Mouse (Mus musculus): ENCODE measurements around the gene Ppp2r5c. TPM values are rescaled to one million over a fixed set of nuclear protein-coding genes. Genes with fewer than 3 reads are reported as not detected.

Gene Ppp2r5c
- polyA plus RNA-seq, 1 experiment from 2014 or later = 86.2 TPM

DNA sequence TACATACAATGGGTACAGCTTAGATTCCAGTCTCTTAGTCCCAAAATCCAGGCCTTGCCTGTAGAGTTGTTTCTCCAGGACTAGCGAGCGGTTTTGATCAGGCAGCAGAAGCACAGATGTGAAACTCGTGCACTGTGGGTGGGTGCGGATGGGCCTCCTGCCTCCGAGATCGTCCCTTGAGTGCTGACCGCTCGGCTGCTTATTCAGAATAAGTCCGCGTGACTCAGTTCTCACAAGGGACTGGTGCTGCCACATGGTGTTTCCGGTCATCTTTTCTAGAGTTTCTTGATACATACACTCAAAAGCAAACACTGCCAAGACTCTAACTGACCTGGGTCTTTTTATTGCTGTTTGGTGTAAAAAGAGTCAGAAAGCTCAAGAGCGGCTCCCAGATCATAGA lies 100.7 kb downstream of the Ppp2r5c start:
- Histone ChIP-seq H3K27ac (no peak overlapping the region), H3K4me2 (no peak overlapping the region), H3K36me3 (peaks cover 64% of the 10 kb centered on the region), H3K4me1 (replicated peaks) (peaks cover 48% of the 10 kb centered on the region), H3K4me3 (replicated peaks) (no peak overlapping the region), H3K9ac (no peak overlapping the region), H3K27me3 (no peaks in the 10 kb centered on the region), H3K9me3 (replicated peaks) (no peaks in the 10 kb centered on the region)
- ATAC-seq (ENCODE audit: low read depth) (no peak), DNase-seq (no peak)
- WGBS (ENCODE audit: insufficient replicate concordance) = 93% methylated on average over 12 of the region's 12 CpGs

DNA sequence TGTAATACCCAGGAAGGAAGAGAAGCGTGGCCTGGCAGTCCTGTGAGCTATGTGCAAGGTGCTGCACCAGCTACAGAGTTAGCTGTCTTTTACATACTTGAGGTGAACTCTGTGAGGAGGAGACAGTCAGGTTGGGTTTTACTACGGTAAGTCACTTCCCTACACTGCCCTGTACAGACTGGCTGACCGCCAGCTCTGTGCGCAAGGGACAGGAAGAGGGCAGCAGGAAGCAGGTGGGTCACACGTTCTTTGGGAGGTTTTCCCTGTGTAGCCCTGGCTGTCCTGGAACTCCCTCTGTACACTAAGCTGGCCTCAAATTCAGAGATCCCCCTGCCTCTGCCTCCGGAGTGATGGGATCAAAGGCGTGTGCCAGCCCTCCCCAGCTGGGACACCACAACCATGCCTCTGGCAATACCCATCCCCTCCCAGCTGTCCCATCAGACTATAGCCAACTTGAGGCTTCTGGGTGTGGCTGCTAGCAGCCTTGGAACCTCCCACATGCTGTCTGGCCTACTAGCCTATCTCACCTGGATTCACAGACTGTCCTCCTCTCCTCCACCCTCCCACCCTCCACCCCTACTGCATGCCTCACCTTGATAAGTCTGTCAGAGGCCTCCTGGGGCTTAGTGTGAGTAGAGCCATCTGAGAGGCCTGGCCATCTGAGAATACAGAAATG lies 102.7 kb downstream of the Ppp2r5c start:
- H3K27me3 ChIP-seq = no peaks in the 10 kb centered on the region
- H3K36me3 ChIP-seq = peaks cover 84% of the 10 kb centered on the region
- no peak overlapping the region for H3K27ac ChIP-seq
- peak; percentile 91 for ATAC-seq (ENCODE audit: low read depth)
- H3K9me3 ChIP-seq (replicated peaks) = no peaks in the 10 kb centered on the region
- 74% methylated on average over 7 of the region's 7 CpGs for WGBS (ENCODE audit: insufficient replicate concordance)
- H3K9ac ChIP-seq = no peak overlapping the region
- DNase-seq = peak; percentile 22
- H3K4me3 ChIP-seq (replicated peaks) = no peak overlapping the region
- H3K4me1 ChIP-seq (replicated peaks) = peaks cover 42% of the 10 kb centered on the region
- H3K4me2 ChIP-seq = peak overlapping the region; percentile 7; the same call in 1 of the 2 replicates

DNA sequence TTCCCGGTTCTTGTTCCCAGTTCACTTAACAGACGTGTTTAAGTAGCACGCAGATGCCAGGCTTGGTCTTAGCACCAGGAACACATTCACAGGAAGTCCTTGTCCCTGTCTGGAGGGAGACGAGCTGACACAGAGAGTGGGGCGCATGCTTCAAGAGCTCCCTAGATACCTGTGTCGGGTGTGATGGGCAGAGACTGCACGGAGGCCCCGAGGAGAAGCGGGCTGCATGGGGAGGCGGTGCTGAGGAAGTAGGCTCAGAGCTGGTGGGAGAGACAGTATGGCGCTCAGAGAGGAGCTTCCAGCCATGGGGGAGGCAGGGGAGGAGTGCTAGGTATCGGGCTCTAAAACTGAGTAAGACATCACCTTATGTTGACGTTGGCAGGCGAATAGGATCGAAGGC lies 103.4 kb downstream of the Ppp2r5c start:
- 90% methylated on average over 15 of the region's 15 CpGs for whole genome bisulfite sequencing (ENCODE audit: insufficient replicate concordance)
- ATAC-seq (ENCODE audit: low read depth) = no peak
- no peaks in the 10 kb centered on the region for H3K9me3 ChIP-seq (replicated peaks)
- H3K4me3 ChIP-seq (replicated peaks) = no peak overlapping the region
- peak overlapping the region; percentile 7; the same call in 1 of the 2 replicates for H3K4me2 ChIP-seq
- no peak overlapping the region for H3K9ac ChIP-seq
- no peak for DNase-seq
- H3K36me3 ChIP-seq = peaks cover 92% of the 10 kb centered on the region
- H3K27me3 ChIP-seq = no peaks in the 10 kb centered on the region
- H3K27ac ChIP-seq = no peak overlapping the region
- H3K4me1 ChIP-seq (replicated peaks) = peaks cover 34% of the 10 kb centered on the region

DNA sequence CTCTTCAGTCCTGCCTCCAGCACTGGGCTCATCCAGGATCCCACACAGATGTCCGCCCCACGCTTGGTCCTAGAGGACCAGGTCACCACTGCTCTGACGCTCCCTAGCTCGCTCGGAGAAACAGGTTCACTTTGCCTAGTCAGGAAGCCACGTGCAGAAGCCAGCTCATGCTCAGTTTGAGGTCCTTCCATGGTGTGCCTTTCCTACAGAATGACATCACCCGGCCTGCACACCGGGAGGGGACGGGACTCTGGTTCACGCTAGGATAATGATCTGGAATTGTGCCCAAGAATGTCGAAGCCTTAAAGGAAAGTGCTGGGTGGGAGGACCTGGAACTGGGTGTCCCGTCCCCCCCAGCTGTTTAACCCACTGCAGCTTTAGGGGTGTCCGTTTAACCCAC lies 105.2 kb downstream of the Ppp2r5c start:
- Histone ChIP-seq H3K4me3 (replicated peaks) (no peak overlapping the region), H3K4me1 (replicated peaks) (peaks cover 22% of the 10 kb centered on the region), H3K27me3 (no peaks in the 10 kb centered on the region), H3K9ac (no peak overlapping the region), H3K9me3 (replicated peaks) (no peaks in the 10 kb centered on the region), H3K36me3 (peaks cover 90% of the 10 kb centered on the region), H3K4me2 (no peak overlapping the region), H3K27ac (no peak overlapping the region)
- DNase-seq (no peak), ATAC-seq (ENCODE audit: low read depth) (no peak)
- WGBS (ENCODE audit: insufficient replicate concordance) = 86% methylated on average over 13 of the region's 13 CpGs

DNA sequence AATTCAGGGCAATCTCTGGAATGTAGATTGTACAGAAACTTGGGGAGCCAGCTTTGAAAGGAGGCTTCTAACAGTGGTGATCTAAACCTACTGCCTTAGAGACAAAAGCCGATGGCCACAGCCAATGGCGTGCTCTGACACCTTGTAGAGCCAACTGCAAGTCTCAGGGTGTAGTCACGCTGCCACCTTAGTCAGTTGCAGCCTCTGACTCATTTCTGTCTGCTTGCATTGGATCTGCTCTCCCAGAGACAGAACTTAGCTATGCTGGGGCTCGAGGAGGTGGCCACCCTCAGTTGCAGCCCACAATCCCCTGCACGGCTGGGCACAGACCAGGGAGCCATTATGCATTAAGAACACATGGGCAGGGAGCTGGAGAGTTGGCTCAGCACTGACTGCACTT lies 106.4 kb downstream of the Ppp2r5c start:
- H3K36me3 ChIP-seq = peaks cover 88% of the 10 kb centered on the region
- peaks cover 22% of the 10 kb centered on the region for H3K4me1 ChIP-seq (replicated peaks)
- H3K9me3 ChIP-seq (replicated peaks) = no peaks in the 10 kb centered on the region
- 84% methylated on average over 5 of the region's 5 CpGs for WGBS (ENCODE audit: insufficient replicate concordance)
- H3K9ac ChIP-seq = no peak overlapping the region
- H3K27ac ChIP-seq = no peak overlapping the region
- H3K4me3 ChIP-seq (replicated peaks) = no peak overlapping the region
- H3K4me2 ChIP-seq = no peak overlapping the region
- H3K27me3 ChIP-seq = no peaks in the 10 kb centered on the region
- DNase-seq = no peak
- ATAC-seq (ENCODE audit: low read depth) = no peak

DNA sequence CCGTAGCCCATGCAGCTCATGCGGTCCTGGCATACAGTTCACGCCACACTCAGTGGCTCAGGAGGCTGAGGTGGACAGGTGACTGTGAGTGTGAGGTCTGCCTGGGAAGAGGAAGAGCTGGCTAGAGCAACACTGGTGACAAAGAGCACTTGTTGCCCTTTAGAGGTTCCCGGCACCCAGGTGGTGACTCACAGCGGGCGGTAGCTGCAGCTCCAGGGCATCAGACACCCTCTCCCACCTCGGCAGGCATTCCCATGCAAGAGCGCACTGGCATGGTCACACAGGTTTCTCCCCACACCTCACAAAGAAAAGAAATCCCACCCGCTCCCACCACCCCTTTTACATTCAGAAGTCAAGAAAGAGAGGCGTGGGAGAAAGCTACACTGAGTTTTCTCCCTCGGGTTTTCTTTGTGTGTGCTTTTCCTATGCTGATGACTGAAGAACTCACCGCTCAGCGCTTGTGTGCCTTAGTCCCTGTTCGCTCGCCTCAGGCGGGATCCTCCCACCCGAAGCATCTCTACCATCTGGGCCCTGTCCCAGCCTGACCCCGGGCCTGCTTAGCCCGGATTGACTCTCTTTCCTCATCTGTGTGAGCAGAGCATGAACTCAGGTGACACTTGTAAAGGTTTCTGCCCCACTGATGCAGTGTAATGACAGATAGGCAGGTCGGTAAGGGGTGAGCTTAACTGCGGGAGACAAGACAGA lies 108.8 kb downstream of the Ppp2r5c start:
- no peak for ATAC-seq (ENCODE audit: low read depth)
- H3K4me3 ChIP-seq (replicated peaks) = no peak overlapping the region
- H3K4me2 ChIP-seq = no peak overlapping the region
- H3K27ac ChIP-seq = no peak overlapping the region
- peaks cover 93% of the 10 kb centered on the region for H3K36me3 ChIP-seq
- no peaks in the 10 kb centered on the region for H3K9me3 ChIP-seq (replicated peaks)
- 87% methylated on average over 21 of the region's 21 CpGs for WGBS (ENCODE audit: insufficient replicate concordance)
- H3K27me3 ChIP-seq = no peaks in the 10 kb centered on the region
- no peak overlapping the region for H3K9ac ChIP-seq
- peaks cover 4% of the 10 kb centered on the region; the same call in 1 of the 2 replicates for H3K4me1 ChIP-seq (replicated peaks)
- DNase-seq = no peak

DNA sequence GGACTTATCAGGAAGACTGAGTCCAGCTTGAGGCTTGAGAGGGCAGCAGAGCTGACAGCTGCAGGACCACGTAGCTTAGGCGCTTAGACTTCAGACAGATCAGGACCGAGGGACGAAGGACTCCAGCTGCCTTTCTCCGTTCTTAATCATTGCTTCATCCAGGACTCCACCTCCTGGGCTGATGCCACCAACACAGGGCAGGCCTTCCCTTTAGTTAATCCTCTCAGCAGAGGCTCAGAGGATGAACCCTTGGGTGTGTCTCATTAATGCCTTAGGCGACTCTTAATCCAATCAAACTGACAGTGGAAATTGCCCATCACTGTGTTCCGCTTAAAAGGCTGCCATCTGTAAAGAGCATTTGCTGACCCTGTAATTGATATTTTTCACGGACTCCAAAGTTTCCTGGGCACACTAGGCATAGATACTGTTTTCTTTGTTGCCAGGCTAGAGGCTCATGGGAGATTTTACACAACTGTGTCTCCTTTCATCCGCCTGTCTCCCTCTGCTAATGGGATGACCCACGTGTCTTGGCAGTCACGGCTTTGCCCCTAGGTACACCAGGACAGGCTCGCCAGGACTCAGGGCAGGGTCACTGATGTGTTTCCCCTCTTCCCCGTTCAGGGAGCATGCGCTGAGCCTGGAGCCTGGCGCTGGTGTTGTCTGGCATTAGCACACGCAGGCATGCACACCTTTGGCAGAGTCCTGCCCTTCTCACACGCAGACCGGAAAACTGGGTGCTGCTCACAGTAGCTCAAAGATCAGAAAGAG lies 110.1 kb downstream of the Ppp2r5c start:
- Histone ChIP-seq H3K36me3 (peaks cover 92% of the 10 kb centered on the region), H3K27me3 (no peaks in the 10 kb centered on the region), H3K9me3 (replicated peaks) (no peaks in the 10 kb centered on the region), H3K27ac (no peak overlapping the region), H3K4me2 (no peak overlapping the region), H3K4me3 (replicated peaks) (no peak overlapping the region), H3K4me1 (replicated peaks) (no peaks in the 10 kb centered on the region), H3K9ac (no peak overlapping the region)
- 87% methylated on average over 18 of the region's 18 CpGs for WGBS (ENCODE audit: insufficient replicate concordance)
- ATAC-seq (ENCODE audit: low read depth) (no peak), DNase-seq (no peak)

DNA sequence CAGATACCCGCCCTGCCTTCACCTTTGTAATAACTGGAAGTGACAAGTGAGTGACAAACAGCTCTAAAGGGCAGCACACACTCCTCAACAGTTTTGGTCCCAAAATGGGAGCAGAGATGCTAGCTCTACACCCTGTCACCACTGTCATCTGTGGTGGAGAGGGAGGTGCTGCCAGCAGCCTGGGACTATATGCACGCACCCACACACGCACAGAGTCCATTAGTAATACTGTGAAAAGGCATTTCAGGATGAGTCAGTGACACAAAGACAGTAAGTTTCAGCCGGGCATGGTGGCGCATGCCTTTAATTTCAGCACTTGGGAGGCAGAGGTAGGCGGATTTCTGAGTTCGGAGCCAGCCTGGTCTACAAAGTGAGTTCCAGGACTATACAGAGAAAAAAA lies 111.3 kb downstream of the Ppp2r5c start:
- ATAC-seq (ENCODE audit: low read depth) = no peak
- H3K27me3 ChIP-seq = no peaks in the 10 kb centered on the region
- no peak overlapping the region for H3K4me2 ChIP-seq
- no peaks in the 10 kb centered on the region for H3K9me3 ChIP-seq (replicated peaks)
- 87% methylated on average over 7 of the region's 7 CpGs for WGBS (ENCODE audit: insufficient replicate concordance)
- no peak overlapping the region for H3K27ac ChIP-seq
- H3K36me3 ChIP-seq = peaks cover 91% of the 10 kb centered on the region
- DNase-seq = no peak
- no peak overlapping the region for H3K9ac ChIP-seq
- H3K4me1 ChIP-seq (replicated peaks) = peaks cover 3% of the 10 kb centered on the region
- no peak overlapping the region for H3K4me3 ChIP-seq (replicated peaks)

DNA sequence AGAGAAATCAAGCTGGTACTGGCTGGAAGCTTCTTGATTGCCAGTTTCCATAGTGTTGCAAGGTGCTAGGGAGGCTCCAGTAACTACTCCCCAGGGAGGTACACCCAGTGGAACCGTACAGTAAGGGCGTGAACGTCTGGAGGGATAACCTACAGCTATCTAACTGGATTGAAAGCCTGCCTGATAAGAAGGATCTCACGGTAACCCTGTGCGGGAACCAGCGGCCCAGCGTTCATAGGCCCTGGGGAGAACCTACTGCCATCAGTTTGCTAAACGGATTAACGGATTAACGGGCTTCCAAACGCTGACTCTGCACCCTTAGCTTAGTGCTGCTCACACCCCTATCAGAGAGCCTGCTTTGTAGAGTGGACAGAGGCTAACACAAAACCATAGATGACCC lies 116.5 kb downstream of the Ppp2r5c start:
- Histone ChIP-seq H3K36me3 (peaks cover 86% of the 10 kb centered on the region), H3K4me2 (no peak overlapping the region), H3K27me3 (no peaks in the 10 kb centered on the region), H3K4me1 (replicated peaks) (peaks cover 9% of the 10 kb centered on the region), H3K9ac (no peak overlapping the region), H3K4me3 (replicated peaks) (no peak overlapping the region), H3K27ac (no peak overlapping the region), H3K9me3 (replicated peaks) (no peaks in the 10 kb centered on the region)
- whole genome bisulfite sequencing (ENCODE audit: insufficient replicate concordance) = 76% methylated on average over 11 of the region's 11 CpGs
- peak; percentile 66; the same call in 1 of the 2 replicates for ATAC-seq (ENCODE audit: low read depth)
- no peak for DNase-seq

DNA sequence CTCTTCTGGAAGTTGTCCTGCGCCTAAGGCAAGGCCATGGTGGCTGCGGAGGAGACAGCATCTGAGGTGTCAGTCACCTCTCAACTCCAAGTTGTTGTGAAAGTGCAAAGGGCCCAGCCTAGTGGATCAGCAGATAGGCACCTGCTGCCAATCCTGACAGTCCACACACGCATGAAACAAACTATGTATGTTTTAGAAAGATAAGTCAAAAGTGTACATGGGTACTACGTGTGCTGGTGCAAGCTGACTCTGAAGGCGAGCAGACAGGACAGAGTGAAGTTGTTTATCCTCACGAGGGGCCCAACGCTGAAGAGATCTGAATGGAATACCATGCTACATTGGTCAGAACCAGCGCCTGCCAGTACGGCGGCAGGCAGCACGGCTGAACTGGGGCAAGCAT lies 117.9 kb downstream of the Ppp2r5c start:
- H3K4me3 ChIP-seq (replicated peaks) = no peak overlapping the region
- WGBS (ENCODE audit: insufficient replicate concordance) = 75% methylated on average over 11 of the region's 11 CpGs
- H3K4me2 ChIP-seq = no peak overlapping the region
- peak; percentile 72 for ATAC-seq (ENCODE audit: low read depth)
- no peaks in the 10 kb centered on the region for H3K27me3 ChIP-seq
- H3K4me1 ChIP-seq (replicated peaks) = peaks cover 9% of the 10 kb centered on the region
- no peak for DNase-seq
- peaks cover 82% of the 10 kb centered on the region for H3K36me3 ChIP-seq
- H3K27ac ChIP-seq = peak overlapping the region; percentile 47; the same call in 1 of the 2 replicates
- no peak overlapping the region for H3K9ac ChIP-seq
- no peaks in the 10 kb centered on the region for H3K9me3 ChIP-seq (replicated peaks)

DNA sequence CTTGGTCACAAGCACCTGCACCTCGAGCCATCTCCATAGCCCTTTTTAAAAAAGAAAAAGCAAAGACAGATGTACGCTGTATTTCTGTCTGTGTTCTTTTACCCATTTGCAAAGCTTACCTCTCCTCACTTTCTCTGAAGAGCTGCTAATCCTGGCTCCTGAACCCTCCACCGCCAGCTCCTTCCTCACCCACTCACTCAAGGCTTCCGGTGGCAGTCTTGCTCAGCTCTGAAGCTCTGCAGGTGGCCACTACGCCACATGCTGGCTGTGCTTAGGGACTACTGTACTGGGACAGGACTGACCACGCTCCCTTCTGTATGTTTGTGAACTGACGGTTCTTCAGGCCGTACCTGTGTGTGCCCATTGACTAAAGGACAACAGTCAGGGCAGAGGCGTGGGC lies 119.4 kb downstream of the Ppp2r5c start:
- Histone ChIP-seq H3K36me3 (peaks cover 81% of the 10 kb centered on the region), H3K27ac (no peak overlapping the region), H3K9ac (no peak overlapping the region), H3K4me1 (replicated peaks) (peaks cover 9% of the 10 kb centered on the region), H3K9me3 (replicated peaks) (no peaks in the 10 kb centered on the region), H3K4me3 (replicated peaks) (no peak overlapping the region), H3K27me3 (no peaks in the 10 kb centered on the region), H3K4me2 (no peak overlapping the region)
- ATAC-seq (ENCODE audit: low read depth) (no peak), DNase-seq (no peak)
- WGBS (ENCODE audit: insufficient replicate concordance) = 87% methylated on average over 9 of the region's 9 CpGs
